Mouse (Mus musculus) stomach, embryonic 16.5 days (tissue): ENCODE measurements around the gene Nr6a1. TPM values are rescaled to one million over a fixed set of nuclear protein-coding genes. Genes with fewer than 3 reads are reported as not detected.

Experiments
- ATAC-seq: fragments of 200-750 bp; cut with Nextera tagmentation; 2 replicates; pipeline ENCODE4 v1.8.0; 2017; ENCODE audit warnings: moderate number of reproducible peaks, moderate TSS enrichment; ENCODE audit not compliant: insufficient read depth, low FRiP score
- H3K27ac ChIP-seq: fragments of 300-500 bp; sonication (generic); 2 replicates; pipeline ENCODE4 v1.5.1; 2014; ENCODE audit warnings: low read length
- H3K27me3 ChIP-seq: fragments of 300-500 bp; sonication (generic); 2 replicates; pipeline ENCODE4 v1.6.1; 2014; ENCODE audit warnings: low read length, control low read depth, mixed read lengths; ENCODE audit not compliant: control insufficient read depth, insufficient read depth
- H3K36me3 ChIP-seq: fragments of 300-500 bp; sonication (generic); 2 replicates; pipeline ENCODE4 v1.6.1; 2014; ENCODE audit warnings: low read length; ENCODE audit not compliant: control insufficient read depth, insufficient read depth
- H3K4me1 ChIP-seq: fragments of 300-500 bp; sonication (generic); 2 replicates; pipeline ENCODE4 v1.6.1; 2014; ENCODE audit warnings: low read length, control low read depth, mixed read lengths; ENCODE audit not compliant: control insufficient read depth, insufficient read depth
- H3K4me2 ChIP-seq: fragments of 300-500 bp; sonication (generic); 2 replicates; pipeline ENCODE4 v1.6.1; 2014; ENCODE audit warnings: low read depth, low read length, mixed read lengths
- H3K4me3 ChIP-seq: fragments of 300-500 bp; sonication (generic); replicated peaks from 2 replicates; pipeline ENCODE4 v1.5.1; 2014; ENCODE audit warnings: mild to moderate bottlenecking, low read length
- H3K9ac ChIP-seq: fragments of 300-500 bp; sonication (generic); 2 replicates; pipeline ENCODE4 v1.6.1; 2014; ENCODE audit warnings: low read length
- H3K9me3 ChIP-seq: fragments of 300-500 bp; sonication (generic); replicated peaks from 2 replicates; pipeline ENCODE4 v1.6.1; 2016; ENCODE audit warnings: low read length, control low read depth; ENCODE audit not compliant: control insufficient read depth
- WGBS: fragments of 180-500 bp; shearing (Covaris S2); extraction: QIAGEN DNeasy Blood & Tissue Kit; methylation state at CpG from one replicate; pipeline ENCODE4 v1.1.7; 2014; 5-methylcytosine and 5-hydroxymethylcytosine counted together
- polyA plus RNA-seq: library from polyadenylated mRNA; unstranded; fragments of >200 nt; fragmentation: Nextera tagmentation; extraction: Ambion mirVana; gene quantifications from 2 replicates; pipeline ENCODE4 v1.2.1, GENCODE M21; 2015

The Nr6a1 gene
- polyA plus RNA-seq, 1 experiment from 2014 or later: 1.8 TPM

DNA sequence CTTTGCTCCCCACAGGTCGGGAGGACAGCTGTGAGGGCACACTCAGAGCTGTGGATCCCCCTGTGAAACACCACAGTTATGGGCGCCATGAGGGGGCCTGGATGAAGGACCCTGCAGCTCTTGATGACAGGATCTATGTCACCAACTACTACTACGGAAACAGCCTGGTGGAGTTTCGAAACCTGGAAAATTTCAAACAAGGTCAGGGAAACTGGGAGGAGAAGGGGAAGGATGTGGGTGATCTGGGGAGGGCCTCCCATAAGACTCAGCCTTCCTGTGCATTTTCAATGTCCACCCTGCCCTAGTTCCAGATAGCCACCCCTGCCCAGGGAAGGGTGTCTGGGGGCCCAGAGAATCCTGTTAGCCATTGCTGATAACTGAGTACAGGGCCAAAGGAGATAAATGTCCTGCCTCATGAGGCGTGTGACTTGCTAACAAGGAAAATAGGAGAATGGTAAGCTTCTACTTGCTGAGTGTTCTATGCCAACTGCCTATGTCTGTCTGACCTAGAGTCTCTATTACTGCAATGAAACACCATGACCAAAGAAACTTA, 30.3 kb upstream of the Nr6a1 start:
- Histone ChIP-seq H3K27me3 (no peaks in the 10 kb centered on the region), H3K4me2 (no peak overlapping the region), H3K9me3 (no peaks in the 10 kb centered on the region), H3K27ac (no peak overlapping the region), H3K4me1 (no peaks in the 10 kb centered on the region), H3K9ac (no peak overlapping the region), H3K4me3 (no peak overlapping the region), H3K36me3 (no peaks in the 10 kb centered on the region)
- 78% methylated on average over 5 of the region's 5 CpGs for WGBS
- no peak for ATAC-seq

DNA sequence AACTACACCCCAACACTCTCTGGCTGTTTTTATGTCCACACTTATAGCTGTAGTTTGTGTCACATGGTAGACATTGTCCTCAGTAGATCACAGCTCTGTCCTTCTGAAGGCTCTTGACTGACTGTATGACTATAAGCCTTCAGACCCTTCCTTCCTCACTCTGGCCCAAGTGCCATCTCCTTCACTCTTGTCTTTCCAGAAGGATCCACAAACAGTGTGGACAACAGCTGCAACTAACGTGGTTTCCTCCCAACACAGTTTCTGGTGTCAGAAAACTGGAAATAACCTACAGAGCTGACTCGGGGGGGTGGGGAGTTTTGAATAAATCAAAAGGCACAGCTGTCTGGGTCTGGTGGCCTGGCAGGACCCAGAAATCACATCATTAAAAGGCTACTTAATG, 28.6 kb upstream of the Nr6a1 start:
- Histone ChIP-seq H3K27me3 (no peaks in the 10 kb centered on the region), H3K9me3 (no peaks in the 10 kb centered on the region), H3K4me1 (no peaks in the 10 kb centered on the region), H3K4me3 (no peak overlapping the region), H3K36me3 (no peaks in the 10 kb centered on the region), H3K27ac (no peak overlapping the region), H3K9ac (no peak overlapping the region), H3K4me2 (no peak overlapping the region)
- 57% methylated on average over 2 of the region's 2 CpGs for WGBS
- ATAC-seq: no peak

DNA sequence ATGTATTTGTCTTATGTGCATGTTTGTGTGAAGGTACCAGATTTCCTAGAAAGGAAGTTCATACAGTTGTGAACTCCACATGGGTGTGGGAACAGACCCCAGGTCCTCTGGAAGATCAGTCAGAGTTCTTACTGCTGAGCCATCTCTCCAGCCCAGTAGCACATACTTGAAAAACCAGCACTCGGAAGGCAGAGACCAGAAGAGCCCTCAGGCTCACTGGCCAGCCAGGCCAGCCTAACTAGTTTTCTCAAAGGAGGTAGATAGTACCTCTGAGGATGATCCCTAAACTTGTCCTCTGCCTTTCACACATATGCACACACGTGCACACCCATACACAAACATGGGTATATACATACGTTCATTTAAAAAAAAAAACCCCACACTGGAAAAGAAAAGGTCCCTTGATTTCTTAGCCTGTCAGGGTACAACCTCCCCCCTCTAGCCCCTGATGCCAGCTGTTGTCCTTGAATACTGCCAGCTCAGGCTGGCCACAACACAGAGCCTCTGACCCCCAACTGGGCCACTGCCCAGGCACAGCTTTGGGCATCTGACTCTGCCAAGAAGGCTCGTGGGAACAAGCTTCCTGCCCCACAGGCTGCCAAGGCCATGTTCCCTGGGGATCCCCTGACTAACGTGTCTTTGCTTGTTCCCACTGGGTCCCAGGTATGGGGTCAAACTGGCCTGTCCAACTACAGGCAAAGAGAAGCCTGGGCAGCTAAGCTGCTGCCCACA, 25.8 kb upstream of the Nr6a1 start:
- Histone ChIP-seq H3K9ac (no peak overlapping the region), H3K4me2 (no peak overlapping the region), H3K27me3 (no peaks in the 10 kb centered on the region), H3K4me3 (no peak overlapping the region), H3K36me3 (no peaks in the 10 kb centered on the region), H3K27ac (0 out of 2 replicates have a peak overlapping the region, but pooled peaks have one; percentile 3), H3K9me3 (no peaks in the 10 kb centered on the region), H3K4me1 (no peaks in the 10 kb centered on the region)
- WGBS: 70% methylated on average over 5 of the region's 5 CpGs
- ATAC-seq: no peak

DNA sequence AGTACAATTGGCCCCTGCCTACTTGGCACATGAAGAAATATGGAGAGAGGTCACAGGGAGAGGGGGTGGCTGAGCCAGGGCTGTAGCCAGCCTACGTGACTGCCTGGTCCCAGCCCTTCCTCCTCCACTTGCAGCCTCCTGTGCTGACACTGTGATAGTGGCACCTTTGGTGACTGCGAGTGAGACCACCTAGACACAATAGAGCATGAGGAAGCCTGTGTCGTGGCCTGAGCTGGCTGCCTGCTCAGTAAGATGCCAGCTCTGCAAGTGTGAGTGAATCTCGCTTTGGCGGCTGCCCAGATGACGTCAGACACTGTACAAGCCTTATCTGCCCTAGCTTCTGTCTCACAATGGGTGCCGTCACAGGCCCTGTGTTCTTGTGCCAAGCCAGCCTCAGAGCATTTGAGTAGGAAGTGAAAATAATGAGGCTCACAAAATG, 22.8 kb upstream of the Nr6a1 start:
- Histone ChIP-seq H3K36me3 (no peaks in the 10 kb centered on the region), H3K27ac (no peak overlapping the region), H3K4me1 (no peaks in the 10 kb centered on the region), H3K9ac (no peak overlapping the region), H3K4me2 (no peak overlapping the region), H3K9me3 (no peaks in the 10 kb centered on the region), H3K4me3 (no peak overlapping the region), H3K27me3 (no peaks in the 10 kb centered on the region)
- peak; percentile 68; the same call in 1 of the 2 replicates for ATAC-seq
- WGBS: 61% methylated on average over 7 of the region's 7 CpGs

DNA sequence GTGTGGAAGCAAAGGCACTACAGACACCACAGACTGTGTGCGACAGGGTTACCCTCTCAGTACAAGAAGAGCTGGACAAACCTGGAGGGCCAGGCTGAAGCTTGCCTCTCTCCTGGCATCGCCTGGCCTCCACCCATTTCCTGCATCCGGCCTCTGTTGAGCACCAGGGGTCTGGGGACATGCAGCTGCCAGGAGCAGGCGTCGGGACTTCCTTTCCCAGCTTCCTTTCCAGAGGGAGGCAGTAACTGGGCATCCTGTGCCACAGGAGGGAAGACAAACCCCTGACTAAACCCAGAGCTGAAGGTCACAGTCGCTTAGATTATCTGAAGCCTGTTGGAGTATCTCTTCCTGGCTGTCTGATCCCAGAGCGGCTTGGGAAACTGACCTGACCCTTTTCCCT, 20.1 kb upstream of the Nr6a1 start:
- H3K27ac ChIP-seq: no peak overlapping the region
- no peak overlapping the region for H3K4me3 ChIP-seq
- no peak for ATAC-seq
- no peak overlapping the region for H3K9ac ChIP-seq
- H3K9me3 ChIP-seq: no peaks in the 10 kb centered on the region
- no peaks in the 10 kb centered on the region for H3K4me1 ChIP-seq
- WGBS: 57% methylated on average over 7 of the region's 7 CpGs
- no peaks in the 10 kb centered on the region for H3K36me3 ChIP-seq
- H3K4me2 ChIP-seq: no peak overlapping the region
- H3K27me3 ChIP-seq: no peaks in the 10 kb centered on the region

DNA sequence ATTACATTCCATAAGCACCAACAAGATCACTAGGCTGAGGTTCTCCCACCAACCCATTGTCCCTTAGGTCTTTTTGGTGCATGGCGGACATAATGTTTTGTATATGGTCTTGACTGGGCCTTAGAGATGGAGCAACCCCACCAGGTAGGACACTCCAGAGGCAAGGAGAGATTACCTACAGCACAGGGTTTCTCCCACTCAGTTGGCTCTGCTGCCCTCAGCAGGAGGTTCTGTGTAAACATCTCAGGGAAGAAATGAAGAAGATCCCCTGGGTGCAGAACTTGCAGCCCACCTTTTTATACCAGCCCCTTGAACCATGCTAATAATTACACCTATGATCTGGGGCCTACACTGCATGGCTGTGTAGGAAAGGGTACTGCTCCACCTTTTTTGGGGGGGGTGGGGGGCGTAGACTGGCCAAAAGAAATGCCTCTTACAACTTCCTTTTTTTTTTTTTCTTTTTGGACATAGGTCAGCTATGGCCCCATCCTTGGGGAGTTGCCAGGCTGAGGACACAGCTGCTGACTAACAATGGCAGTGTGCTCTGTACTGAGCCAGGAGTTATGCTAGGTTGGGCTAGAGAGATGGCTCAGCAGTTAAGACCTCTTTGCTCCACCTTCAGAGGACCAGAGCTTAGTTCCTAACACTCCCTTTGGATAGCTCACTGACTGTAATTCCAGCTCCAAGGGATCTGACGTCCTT, 17.1 kb upstream of the Nr6a1 start:
- no peaks in the 10 kb centered on the region for H3K27me3 ChIP-seq

DNA sequence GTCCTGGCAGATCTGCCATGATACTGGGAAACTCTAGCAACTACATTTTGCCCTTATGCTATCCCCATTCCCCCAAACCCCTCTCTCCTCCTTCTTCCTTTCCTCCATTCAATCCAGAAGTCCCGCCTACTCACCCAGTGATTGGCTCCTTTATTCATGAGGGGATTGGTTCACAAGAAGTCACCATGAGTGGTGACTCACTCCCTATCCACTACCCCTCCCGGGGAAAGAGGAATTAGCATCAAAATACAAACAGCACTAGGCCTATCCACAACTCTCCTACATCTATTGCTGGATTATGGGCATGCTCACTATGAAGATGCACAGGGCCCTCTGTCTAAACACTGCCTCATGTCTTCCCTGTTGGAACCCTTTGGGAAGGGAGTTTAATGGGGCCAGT, 16.5 kb upstream of the Nr6a1 start:
- ATAC-seq: no peak
- no peaks in the 10 kb centered on the region for H3K4me1 ChIP-seq
- H3K27ac ChIP-seq: no peak overlapping the region
- H3K4me3 ChIP-seq: no peak overlapping the region
- H3K9ac ChIP-seq: no peak overlapping the region
- no peaks in the 10 kb centered on the region for H3K36me3 ChIP-seq
- H3K27me3 ChIP-seq: no peaks in the 10 kb centered on the region
- no peak overlapping the region for H3K4me2 ChIP-seq
- H3K9me3 ChIP-seq: no peaks in the 10 kb centered on the region
- 54% methylated on average over 2 of the region's 2 CpGs for WGBS

More for the DNA sequence above, 17.1 kb upstream of the Nr6a1 start:
- no peaks in the 10 kb centered on the region for H3K9me3 ChIP-seq
- no peaks in the 10 kb centered on the region for H3K36me3 ChIP-seq
- H3K4me1 ChIP-seq: no peaks in the 10 kb centered on the region
- no peak overlapping the region for H3K4me2 ChIP-seq
- no peak overlapping the region for H3K27ac ChIP-seq
- no peak for ATAC-seq
- H3K9ac ChIP-seq: no peak overlapping the region
- no peak overlapping the region for H3K4me3 ChIP-seq
- 76% methylated on average over 3 of the region's 3 CpGs for WGBS

DNA sequence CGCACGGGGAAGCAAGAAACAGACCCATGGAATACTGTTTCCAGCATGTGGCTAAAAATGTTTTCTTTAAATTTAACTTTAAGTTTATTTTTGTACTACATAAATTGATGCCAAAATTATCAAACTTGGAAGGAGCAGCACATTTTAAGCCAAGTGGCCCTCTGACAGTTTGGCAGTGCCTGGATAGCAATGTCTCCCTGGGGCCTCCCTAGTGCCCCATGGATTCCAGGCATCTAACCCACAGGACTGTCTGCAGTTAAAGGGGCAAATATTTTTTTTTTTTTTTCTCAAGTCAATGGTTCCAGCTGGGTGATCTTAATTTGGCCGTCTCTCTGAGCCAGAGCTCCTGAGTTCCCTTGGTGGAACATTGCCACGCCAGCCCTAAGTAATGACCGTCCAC, 15.7 kb upstream of the Nr6a1 start:
- Histone ChIP-seq H3K36me3 (no peaks in the 10 kb centered on the region), H3K9ac (no peak overlapping the region)
- WGBS: 79% methylated on average over 5 of the region's 5 CpGs

DNA sequence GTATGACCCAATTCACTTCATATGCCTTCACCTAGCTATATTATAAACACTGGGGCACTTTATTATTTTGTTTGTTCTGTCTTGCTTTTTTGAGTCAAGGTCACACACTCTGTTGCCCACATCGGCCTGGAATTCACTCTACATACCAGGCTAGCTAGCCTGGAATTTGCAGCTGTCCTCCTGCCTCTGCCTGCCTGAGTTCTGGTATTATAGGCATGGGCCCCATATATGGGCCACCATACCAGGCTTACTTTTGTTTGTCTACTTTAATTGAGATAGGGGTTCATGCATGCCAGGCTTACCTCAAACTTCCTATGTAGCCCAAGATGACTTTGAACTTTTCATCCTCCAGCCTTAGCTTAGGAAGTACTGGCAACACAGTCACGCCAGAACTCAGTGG, 14.4 kb upstream of the Nr6a1 start:
- 70% methylated on average over 2 of the region's 2 CpGs for WGBS
- no peak for ATAC-seq
- H3K9me3 ChIP-seq: no peaks in the 10 kb centered on the region
- no peak overlapping the region for H3K9ac ChIP-seq
- H3K36me3 ChIP-seq: no peaks in the 10 kb centered on the region
- H3K4me1 ChIP-seq: no peaks in the 10 kb centered on the region
- no peak overlapping the region for H3K27ac ChIP-seq
- H3K4me3 ChIP-seq: no peak overlapping the region
- no peaks in the 10 kb centered on the region for H3K27me3 ChIP-seq
- no peak overlapping the region for H3K4me2 ChIP-seq

More for the DNA sequence above, 15.7 kb upstream of the Nr6a1 start:
- H3K4me1 ChIP-seq: no peaks in the 10 kb centered on the region
- no peaks in the 10 kb centered on the region for H3K27me3 ChIP-seq
- no peak for ATAC-seq
- H3K9me3 ChIP-seq: no peaks in the 10 kb centered on the region
- no peak overlapping the region for H3K4me2 ChIP-seq
- no peak overlapping the region for H3K4me3 ChIP-seq
- no peak overlapping the region for H3K27ac ChIP-seq
